Mouse (Mus musculus): Measurements from ENCODE around the gene Rora.

DNA sequence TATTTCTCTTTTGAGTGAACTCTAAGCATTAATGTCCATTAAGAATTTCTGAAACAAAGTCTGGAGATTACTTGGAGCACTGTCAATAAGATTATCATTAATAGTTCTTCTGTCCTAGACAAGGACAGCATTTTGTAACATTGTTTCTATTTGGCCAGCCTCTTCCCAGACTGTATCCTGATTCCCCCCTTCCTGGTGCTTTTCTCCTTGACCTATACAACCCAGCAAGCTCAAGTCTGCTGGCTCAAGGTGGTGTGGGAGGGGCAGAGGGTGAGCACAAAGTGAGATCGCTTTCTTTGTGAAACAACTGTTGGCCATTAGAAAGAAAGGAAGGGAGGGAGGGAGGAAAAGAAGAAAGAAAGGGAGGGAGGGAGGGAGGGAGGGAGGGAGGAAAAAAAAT lies 537.1 kb downstream of the Rora start:
- TF ChIP-seq CTCF (IDR thresholded peaks at IDR 0.05; ENCODE audit: borderline replicate concordance, extremely low read depth, insufficient read depth, insufficient read length) (no peak), POLR2A (IDR thresholded peaks at IDR 0.05; ENCODE audit: borderline replicate concordance, extremely low read depth, insufficient read depth, insufficient read length, poor library complexity, severe bottlenecking) (no peak)

All from brain, embryonic 14.5 days (tissue).